Mouse (Mus musculus): ENCODE measurements around the gene Gper1.

The Gper1 gene

DNA sequence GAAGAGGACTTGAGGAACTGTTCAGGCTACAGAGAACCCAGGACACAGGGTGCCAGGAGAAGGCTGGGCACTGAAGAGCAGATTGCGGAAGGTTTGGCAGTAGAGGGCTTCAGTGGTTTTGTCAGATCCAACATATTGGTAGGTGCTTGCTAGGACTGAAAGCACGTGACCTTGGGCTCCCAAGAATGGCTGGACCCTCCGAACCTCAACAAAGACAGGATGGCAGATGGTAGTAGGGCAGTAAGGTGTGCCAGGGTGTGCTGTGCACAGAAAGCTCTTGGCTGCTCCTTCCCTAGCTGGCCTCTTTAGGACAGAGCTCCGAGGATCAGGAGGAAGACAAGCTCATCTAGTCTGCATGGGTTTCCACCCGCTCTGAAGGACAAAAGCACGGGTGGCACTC, 11.8 kb upstream of the Gper1 start:
- no peak for DNase-seq (ENCODE audit: inconsistent ontology term)

- no peak for DNase-seq (ENCODE audit: inconsistent ontology term)
Observed at GRCm38 (mm10) chr5:139411665-139412314, 11.2 kb upstream of the Gper1 start.

DNA sequence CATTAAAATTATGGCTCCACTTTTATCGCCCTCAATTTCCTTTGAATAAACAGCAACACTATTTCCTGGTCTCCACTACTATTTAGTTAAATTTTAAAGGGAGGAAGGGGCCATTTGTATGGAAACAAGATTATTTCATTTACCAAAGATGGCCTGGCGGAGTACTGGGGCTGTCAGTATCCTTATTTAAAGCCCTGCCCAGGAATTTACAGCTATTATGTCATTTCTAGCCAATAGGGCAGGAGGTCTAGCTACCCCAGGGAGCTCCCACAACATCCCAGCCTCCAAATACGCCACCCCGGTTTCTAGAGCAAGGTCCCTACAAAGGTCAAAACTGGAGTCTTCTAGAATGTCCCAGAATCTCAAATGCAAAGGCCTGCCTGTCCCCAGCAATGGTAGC, 9.4 kb upstream of the Gper1 start:
- DNase-seq (ENCODE audit: inconsistent ontology term) = no peak

- no peak for DNase-seq (ENCODE audit: inconsistent ontology term)
Observed at GRCm38 (mm10) chr5:139415001-139415400, 8.0 kb upstream of the Gper1 start.

DNA sequence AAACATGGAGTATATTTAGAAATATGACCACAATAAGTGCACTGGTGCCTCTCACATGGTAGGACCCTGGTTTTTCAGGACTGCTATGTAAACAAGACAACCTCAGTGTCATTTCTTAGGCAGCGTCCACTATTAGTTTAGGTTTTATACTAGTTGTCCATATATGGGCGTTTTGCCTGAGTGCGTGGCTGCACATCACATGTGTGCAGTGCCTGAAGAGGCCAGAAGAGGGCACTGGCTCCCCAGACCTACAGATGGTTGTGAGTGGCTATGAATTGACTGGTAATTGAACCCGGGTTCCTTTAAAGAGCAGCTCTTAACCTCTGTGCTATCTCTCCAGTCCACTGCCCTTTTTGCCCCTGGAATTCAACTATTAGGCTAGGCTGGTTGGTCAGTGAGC, 6.0 kb upstream of the Gper1 start:
- DNase-seq (ENCODE audit: inconsistent ontology term) = no peak

- no peak for DNase-seq (ENCODE audit: inconsistent ontology term)
Observed at GRCm38 (mm10) chr5:139417480-139417879, 5.5 kb upstream of the Gper1 start.

DNA sequence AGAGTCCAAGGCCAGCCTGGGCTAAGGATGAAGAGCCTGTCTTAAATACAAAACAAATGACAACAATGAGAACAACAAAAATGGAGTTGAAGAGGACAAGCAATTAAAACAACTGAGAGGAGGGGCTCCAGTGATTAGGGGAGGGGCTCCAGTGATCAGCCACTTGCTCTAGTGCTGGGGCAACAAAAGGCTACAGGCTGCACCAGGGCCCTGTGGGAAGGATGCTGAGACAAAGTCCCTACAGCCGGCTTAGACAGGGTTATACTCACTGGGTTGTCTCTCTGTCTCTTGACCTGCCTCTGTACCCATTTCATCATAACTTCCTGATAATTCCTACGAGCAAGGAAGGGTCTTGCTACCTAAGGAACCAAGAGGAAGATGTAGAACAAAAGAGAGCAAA, 4.8 kb upstream of the Gper1 start:
- no peak for DNase-seq (ENCODE audit: inconsistent ontology term)

GRCm38 (mm10) chr5:139418633-139419032, 4.3 kb upstream of the Gper1 start:
- peak; percentile 58 for DNase-seq (ENCODE audit: inconsistent ontology term)

DNA sequence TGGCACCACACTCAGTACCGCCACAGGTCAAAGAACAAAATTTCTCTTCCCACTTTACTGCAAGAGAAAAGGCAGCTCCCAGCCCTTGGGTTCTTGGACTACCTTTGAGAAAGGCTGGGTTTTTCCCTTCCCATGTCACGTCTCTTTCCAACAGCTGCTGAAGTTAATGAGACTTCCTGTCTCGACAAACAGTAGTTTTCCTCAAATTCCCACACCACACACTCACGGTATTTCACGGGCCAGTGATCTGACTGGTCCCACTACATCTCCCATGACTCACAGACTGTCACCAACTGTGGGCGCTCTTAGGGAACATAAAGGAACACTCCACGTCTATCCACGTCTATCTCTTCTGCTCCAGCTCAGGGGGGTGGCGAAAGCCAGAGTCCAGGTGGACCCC, 2.2 kb downstream of the Gper1 start:
- DNase-seq (ENCODE audit: inconsistent ontology term) = peak; percentile 82

GRCm38 (mm10) chr5:139427001-139427400, 4.0 kb downstream of the Gper1 start:
- no peak for DNase-seq (ENCODE audit: inconsistent ontology term)

GRCm38 (mm10) chr5:139427989-139428388, 5.0 kb downstream of the Gper1 start:
- peak; percentile 71 for DNase-seq (ENCODE audit: inconsistent ontology term)

- no peak for DNase-seq (ENCODE audit: inconsistent ontology term)
Observed at GRCm38 (mm10) chr5:139429818-139430341, 6.9 kb downstream of the Gper1 start.

DNA sequence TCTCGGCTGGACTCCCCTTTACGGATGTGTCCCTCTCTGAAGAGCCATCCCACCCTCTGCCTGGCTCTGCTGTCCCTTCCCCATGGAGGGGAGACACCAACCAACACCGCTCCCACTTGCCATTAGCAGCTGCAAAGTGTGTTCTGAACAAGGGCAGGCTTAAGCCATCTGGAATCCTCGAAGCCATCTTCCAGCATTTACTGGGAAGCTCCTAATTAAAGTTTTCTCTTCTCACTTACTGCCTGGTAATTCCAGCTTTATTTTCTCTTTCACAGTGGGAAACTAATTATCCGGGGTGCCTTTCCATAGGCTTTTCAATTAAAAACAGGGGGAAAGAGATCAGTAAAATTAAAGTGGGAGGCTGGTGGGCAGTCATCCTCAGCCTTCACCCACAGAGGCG, 9.4 kb downstream of the Gper1 start:
- no peak for DNase-seq (ENCODE audit: inconsistent ontology term)

DNA sequence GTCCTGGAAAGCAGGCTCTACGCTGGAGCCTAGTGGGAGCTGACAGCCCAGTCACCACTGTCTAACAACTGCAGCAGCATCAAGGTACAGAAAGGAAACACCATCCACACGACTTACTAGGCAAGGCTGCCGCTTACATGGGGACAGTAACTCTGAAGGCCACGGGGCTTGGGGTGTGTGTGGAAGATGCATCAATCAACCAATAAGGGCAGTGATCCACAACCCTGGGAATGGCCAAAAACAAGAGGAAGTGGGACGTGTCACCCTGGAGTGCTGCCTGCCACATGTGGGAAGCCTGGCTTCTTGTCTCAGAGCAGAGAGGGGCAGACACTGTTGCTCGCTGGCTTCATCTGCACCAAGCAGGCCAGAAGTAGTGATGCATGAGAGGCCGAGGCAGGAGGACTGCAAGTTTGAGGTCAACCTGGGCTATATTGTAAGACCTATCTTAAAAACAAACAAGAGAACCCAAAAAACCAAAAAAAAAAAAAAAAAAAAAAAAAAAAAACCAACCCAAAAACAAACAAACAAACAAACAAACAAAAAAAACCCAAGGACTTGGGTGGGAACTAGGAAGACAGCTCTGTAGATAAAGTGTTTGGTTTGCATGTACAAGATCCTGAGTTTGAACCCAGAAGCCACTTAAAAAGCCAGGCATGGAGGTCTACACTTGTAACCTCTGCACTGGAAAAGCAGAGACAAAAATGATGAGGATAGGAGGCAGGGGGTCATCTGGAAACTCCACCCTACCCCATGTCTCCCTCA, 10.0 kb downstream of the Gper1 start:
- no peak for DNase-seq (ENCODE audit: inconsistent ontology term)

GRCm38 (mm10) chr5:139433842-139434568, 11.1 kb downstream of the Gper1 start:
- DNase-seq (ENCODE audit: inconsistent ontology term) = no peak

GRCm38 (mm10) chr5:139434940-139435339, 12.0 kb downstream of the Gper1 start:
- DNase-seq (ENCODE audit: inconsistent ontology term) = no peak

GRCm38 (mm10) chr5:139437769-139438168, 14.8 kb downstream of the Gper1 start:
- DNase-seq (ENCODE audit: inconsistent ontology term) = no peak

DNA sequence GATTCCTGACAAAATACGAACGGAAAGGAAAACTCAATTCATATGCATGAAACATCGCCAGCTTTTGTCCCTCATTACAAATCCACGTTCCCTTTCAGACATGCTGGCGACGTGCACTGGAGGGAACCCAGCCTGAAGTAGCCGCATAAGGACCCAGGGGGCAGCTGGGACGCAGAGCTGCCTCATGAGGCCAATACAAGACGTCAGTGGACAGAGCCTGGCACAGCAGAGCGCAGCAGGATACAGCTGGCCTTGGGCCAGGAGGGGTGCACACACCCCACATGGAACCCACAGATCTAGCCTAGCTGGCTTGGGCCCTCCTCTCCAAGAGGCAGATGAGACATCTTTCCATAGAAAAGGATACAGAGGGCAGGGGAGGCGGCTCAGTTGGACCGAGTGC, 15.5 kb downstream of the Gper1 start:
- no peak for DNase-seq (ENCODE audit: inconsistent ontology term)

- DNase-seq (ENCODE audit: inconsistent ontology term) = no peak
Observed at GRCm38 (mm10) chr5:139440451-139440850, 17.5 kb downstream of the Gper1 start.

- DNase-seq (ENCODE audit: inconsistent ontology term) = no peak
Observed at GRCm38 (mm10) chr5:139440926-139441725, 18.2 kb downstream of the Gper1 start.

GRCm38 (mm10) chr5:139441726-139442018, 18.7 kb downstream of the Gper1 start:
- DNase-seq (ENCODE audit: inconsistent ontology term) = no peak

- DNase-seq (ENCODE audit: inconsistent ontology term) = no peak
Observed at GRCm38 (mm10) chr5:139442428-139442827, 19.5 kb downstream of the Gper1 start.

All from Muller cell, postnatal 12 days (primary cell).